Mouse (Mus musculus) CH12.LX (cell line): ENCODE measurements around the gene Cacna1i. TPM values are rescaled to one million over a fixed set of nuclear protein-coding genes. Genes with fewer than 3 reads are reported as not detected.

Experiments
- DNase-seq: peaks from one replicate; pipeline ENCODE4 v3.0.0-alpha.2; 2013; ENCODE audit errors: extremely low read depth
- H3K27ac ChIP-seq: 2 replicates; pipeline ENCODE4 v1.5.1; 2012; ENCODE audit warnings: low read depth, mild to moderate bottlenecking, control low read depth, moderate library complexity; ENCODE audit not compliant: insufficient read depth
- H3K27me3 ChIP-seq: replicated peaks from 2 replicates; pipeline ENCODE3; 2012; ENCODE audit warnings: inconsistent platforms
- H3K36me3 ChIP-seq, 2 experiments: replicated peaks in 1 of 2; 2 replicates each; pipeline versions ENCODE3 to v1.6.1; 2012; ENCODE audit warnings: inconsistent platforms in 1 of 2, low read length in 1 of 2, mild to moderate bottlenecking in 1 of 2, mixed read lengths in 1 of 2, moderate library complexity in 1 of 2; ENCODE audit not compliant: control insufficient read depth in 1 of 2, insufficient read depth in 1 of 2
- H3K4me1 ChIP-seq, 2 experiments: 2 replicates each; pipeline ENCODE4 v1.6.1; 2012; ENCODE audit warnings: inconsistent platforms in 1 of 2, moderate library complexity in 1 of 2; ENCODE audit not compliant: insufficient read depth in 2 of 2, control insufficient read depth in 1 of 2
- H3K4me2 ChIP-seq: 2 replicates; pipeline ENCODE4 v1.6.1; 2012; ENCODE audit warnings: low read depth, mild to moderate bottlenecking, control low read depth; ENCODE audit not compliant: poor library complexity, insufficient read depth, severe bottlenecking
- H3K4me3 ChIP-seq, 3 experiments: fragments of 150-350 bp in 1 of 3; sonication (generic) in 1 of 3; replicated peaks in 1 of 3; 2 replicates each; pipeline versions ENCODE3 to v1.5.1; 2011 to 2012; ENCODE audit warnings: low read depth in 2 of 3, low read length in 2 of 3, mild to moderate bottlenecking in 2 of 3, moderate library complexity in 2 of 3, control low read depth in 1 of 3, improper control_type of control experiment in 1 of 3, inconsistent platforms in 1 of 3, mixed read lengths in 1 of 3; ENCODE audit not compliant: poor library complexity in 1 of 3
- H3K79me2 ChIP-seq: replicated peaks from 2 replicates; pipeline ENCODE4 v1.6.1; 2012; ENCODE audit warnings: mild to moderate bottlenecking, moderate library complexity; ENCODE audit not compliant: control insufficient read depth, poor library complexity, insufficient read depth, severe bottlenecking; ENCODE audit errors: extremely low read depth
- H3K9ac ChIP-seq: 2 replicates; pipeline ENCODE4 v1.6.1; 2012; ENCODE audit warnings: low read depth, mild to moderate bottlenecking, control low read depth, moderate library complexity; ENCODE audit not compliant: insufficient read depth
- H3K9me3 ChIP-seq: replicated peaks from 2 replicates; pipeline ENCODE3; 2012; ENCODE audit warnings: low read length, inconsistent platforms, mixed read lengths
- CHD1 ChIP-seq: IDR thresholded peaks from 2 replicates; pipeline ENCODE4 v1.6.1; 2012; ENCODE audit warnings: low read depth, low read length, improper control_type of control experiment, inconsistent platforms
- CTCF ChIP-seq, 2 experiments: IDR thresholded peaks in 1 of 2; conservative IDR thresholded peaks in 1 of 2; 2 replicates each; pipeline ENCODE4 v1.5.1; 2011 to 2012; ENCODE audit warnings: low read depth in 2 of 2, low read length in 2 of 2, improper control_type of control experiment in 1 of 2, inconsistent platforms in 1 of 2, mild to moderate bottlenecking in 1 of 2, moderate library complexity in 1 of 2
- E2F4 ChIP-seq: IDR thresholded peaks from 2 replicates; pipeline ENCODE4 v1.6.1; 2011; ENCODE audit warnings: low read depth, low read length, improper control_type of control experiment; ENCODE audit not compliant: insufficient replicate concordance
- ELF1 ChIP-seq: IDR thresholded peaks from 2 replicates; pipeline ENCODE4 v1.6.1; 2014; ENCODE audit warnings: low read depth, mild to moderate bottlenecking, inconsistent platforms, low read length, improper control_type of control experiment
- EP300 ChIP-seq: IDR thresholded peaks from 2 replicates; pipeline ENCODE4 v1.6.1; 2011; ENCODE audit warnings: low read length, improper control_type of control experiment
- ETS1 ChIP-seq: conservative IDR thresholded peaks from 2 replicates; pipeline ENCODE4 v1.6.1; 2012; ENCODE audit warnings: low read depth, mild to moderate bottlenecking, inconsistent platforms, low read length, improper control_type of control experiment, moderate library complexity
- HCFC1 ChIP-seq: IDR thresholded peaks from 2 replicates; pipeline ENCODE4 v1.6.1; 2012; ENCODE audit warnings: low read depth, mild to moderate bottlenecking, inconsistent platforms, low read length, improper control_type of control experiment
- JUND ChIP-seq: conservative IDR thresholded peaks from 2 replicates; pipeline ENCODE4 v1.6.1; 2011; ENCODE audit warnings: low read depth, low read length, improper control_type of control experiment
- KAT2A ChIP-seq: IDR thresholded peaks from 2 replicates; pipeline ENCODE4 v1.6.1; 2012; ENCODE audit warnings: low read length, improper control_type of control experiment, inconsistent platforms; ENCODE audit not compliant: insufficient replicate concordance
- MAX ChIP-seq: IDR thresholded peaks from 2 replicates; pipeline ENCODE4 v1.6.1; 2011; ENCODE audit warnings: low read length, improper control_type of control experiment
- MAZ ChIP-seq: IDR thresholded peaks from 2 replicates; pipeline ENCODE4 v1.6.1; 2012; ENCODE audit warnings: low read depth, mild to moderate bottlenecking, inconsistent platforms, low read length, improper control_type of control experiment, moderate library complexity
- MXI1 ChIP-seq: IDR thresholded peaks from 2 replicates; pipeline ENCODE4 v1.6.1; 2011; ENCODE audit warnings: mild to moderate bottlenecking, low read depth, low read length, improper control_type of control experiment
- MYC ChIP-seq: IDR thresholded peaks from 2 replicates; pipeline ENCODE4 v1.6.1; 2011; ENCODE audit warnings: low read depth, mild to moderate bottlenecking, improper control_type of control experiment, low read length
- PAX5 ChIP-seq: IDR thresholded peaks from 2 replicates; pipeline ENCODE4 v1.6.1; 2012; ENCODE audit warnings: low read length, inconsistent platforms, mixed read lengths
- POLR2AphosphoS2 ChIP-seq: IDR thresholded peaks from 2 replicates; pipeline ENCODE4 v1.6.1; 2011; ENCODE audit warnings: low read depth, low read length, improper control_type of control experiment
- RAD21 ChIP-seq: IDR thresholded peaks from 2 replicates; pipeline ENCODE4 v1.6.1; 2011; ENCODE audit warnings: low read depth, mild to moderate bottlenecking, low read length, improper control_type of control experiment, moderate library complexity
- SIN3A ChIP-seq: IDR thresholded peaks from 2 replicates; pipeline ENCODE4 v1.6.1; 2012; ENCODE audit warnings: low read length, improper control_type of control experiment, inconsistent platforms
- SMC3 ChIP-seq: IDR thresholded peaks from 2 replicates; pipeline ENCODE4 v1.6.1; 2011; ENCODE audit warnings: low read depth, low read length, improper control_type of control experiment
- TBP ChIP-seq: conservative IDR thresholded peaks from 2 replicates; pipeline ENCODE4 v1.6.1; 2011; ENCODE audit warnings: low read depth, low read length, improper control_type of control experiment
- TCF12 ChIP-seq: IDR thresholded peaks from 2 replicates; pipeline ENCODE4 v1.6.1; 2014; ENCODE audit warnings: low read depth, mild to moderate bottlenecking, inconsistent platforms, low read length, improper control_type of control experiment
- UBTF ChIP-seq: IDR thresholded peaks from 2 replicates; pipeline ENCODE4 v1.6.1; 2012; ENCODE audit warnings: low read depth, mild to moderate bottlenecking, inconsistent platforms, low read length, improper control_type of control experiment, moderate library complexity
- USF1 ChIP-seq: IDR thresholded peaks from 2 replicates; pipeline ENCODE4 v1.6.1; 2014; ENCODE audit warnings: low read depth, mild to moderate bottlenecking, inconsistent platforms, low read length, improper control_type of control experiment
- USF2 ChIP-seq: conservative IDR thresholded peaks from 2 replicates; pipeline ENCODE4 v1.6.1; 2011; ENCODE audit warnings: low read depth, low read length, improper control_type of control experiment
- ZC3H11A ChIP-seq: IDR thresholded peaks from 2 replicates; pipeline ENCODE4 v1.6.1; 2012; ENCODE audit warnings: low read depth, mild to moderate bottlenecking, inconsistent platforms, low read length, improper control_type of control experiment
- ZKSCAN1 ChIP-seq: IDR thresholded peaks from 2 replicates; pipeline ENCODE4 v1.6.1; 2012; ENCODE audit warnings: low read depth, inconsistent platforms, low read length, improper control_type of control experiment, borderline replicate concordance
- ZMIZ1 ChIP-seq: IDR thresholded peaks from 2 replicates; pipeline ENCODE4 v1.6.1; 2012; ENCODE audit warnings: low read depth, mild to moderate bottlenecking, inconsistent platforms, low read length, improper control_type of control experiment
- ZNF384 ChIP-seq: IDR thresholded peaks from 2 replicates; pipeline ENCODE4 v1.6.1; 2012; ENCODE audit warnings: low read depth, low read length, improper control_type of control experiment, inconsistent platforms
- dilution Hi-C: fragments of 300-500 bp; cut with MboI; formaldehyde crosslinking; loops from 2 replicates; pipeline ENCODE4 v1.14.3; 2020; ENCODE audit warnings: low sequenced_read_pairs; ENCODE audit not compliant: extremely low pct_unique_long_range_greater_than_20kb, extremely low pct_ligation_motif_present
- in situ Hi-C: fragments of 300-500 bp; cut with MboI; formaldehyde crosslinking; loops from 3 replicates; pipeline ENCODE4 v1.14.3; 2019; ENCODE audit warnings: low sequenced_read_pairs, low pct_ligation_motif_present, low pct_unique_long_range_greater_than_20kb, mixed read lengths
- polyA plus RNA-seq: library from polyadenylated mRNA; unstranded; fragments of >175 nt; gene quantifications from 2 replicates; pipeline ENCODE4 v1.2.1, GENCODE M21; 2012; ENCODE audit warnings: low read depth; ENCODE audit not compliant: insufficient read length
- total RNA-seq, 2 experiments: library from RNA; depleted of rRNA; stranded (reverse); fragments of 300-350 nt in 1 of 2; fragments of >200 nt in 1 of 2; gene quantifications; 2 replicates each; pipeline ENCODE4 v1.2.3; 2012 to 2014

Cacna1i gene
- total and polyA plus RNA-seq, 3 experiments, result under 0.01 TPM; not detected in 2

DNA sequence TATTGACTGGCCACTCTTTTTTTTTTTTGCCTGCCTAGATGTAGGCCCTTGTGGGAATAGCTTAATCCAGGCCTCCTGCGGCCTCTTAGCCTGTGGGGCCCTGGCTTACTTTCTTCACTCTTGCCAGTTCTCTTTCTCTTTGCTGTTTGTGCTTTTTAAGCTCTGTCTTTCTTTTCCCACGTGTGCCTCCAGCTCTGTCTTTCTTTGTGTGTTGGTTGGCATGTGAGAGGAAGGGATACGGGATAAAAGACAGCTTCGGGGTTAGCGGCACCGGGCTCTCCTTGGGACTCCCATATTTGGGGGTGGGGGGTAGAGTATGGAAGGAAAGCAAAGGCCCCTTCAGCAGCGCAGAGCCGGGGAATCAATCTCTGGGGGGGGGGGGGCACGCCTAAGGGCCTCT lies 151.0 kb downstream of the Cacna1i start:
- no peak overlapping the region for H3K4me3 ChIP-seq
- H3K36me3 ChIP-seq, result no peaks in the 10 kb centered on the region
- no peak for TF ChIP-seq E2F4
- no peak for TF ChIP-seq CHD1
- no peak for TF ChIP-seq KAT2A
- no peak for TF ChIP-seq UBTF
- TF ChIP-seq MAX, result no peak
- TF ChIP-seq ZNF384, result no peak
- TF ChIP-seq MXI1, result no peak
- no peak for TF ChIP-seq CTCF (conservative IDR thresholded peaks at IDR 0.05 in 1 of 2, IDR thresholded peaks at IDR 0.05 in 1 of 2; ENCODE audit: low read depth in 2 of 2, low read length in 2 of 2)
- TF ChIP-seq TBP, result no peak
- no peak for TF ChIP-seq SIN3A
- no peak for TF ChIP-seq SMC3
- no peak for TF ChIP-seq JUND
- TF ChIP-seq ZKSCAN1, result no peak
- TF ChIP-seq MYC, result no peak
- TF ChIP-seq, all 38 proteins: peak for 0
- no peaks in the 10 kb centered on the region for H3K79me2 ChIP-seq
- in situ Hi-C loops, result no loop called here
- H3K4me1 ChIP-seq, result no peaks in the 10 kb centered on the region
- DNase-seq, result no peak
- no peak overlapping the region for H3K9ac ChIP-seq
- peaks cover 15% of the 10 kb centered on the region for H3K9me3 ChIP-seq
- dilution Hi-C loops, result no loop called here
- peaks cover 37% of the 10 kb centered on the region for H3K27me3 ChIP-seq
- no peak overlapping the region for H3K4me2 ChIP-seq
- H3K27ac ChIP-seq, result no peak overlapping the region

DNA sequence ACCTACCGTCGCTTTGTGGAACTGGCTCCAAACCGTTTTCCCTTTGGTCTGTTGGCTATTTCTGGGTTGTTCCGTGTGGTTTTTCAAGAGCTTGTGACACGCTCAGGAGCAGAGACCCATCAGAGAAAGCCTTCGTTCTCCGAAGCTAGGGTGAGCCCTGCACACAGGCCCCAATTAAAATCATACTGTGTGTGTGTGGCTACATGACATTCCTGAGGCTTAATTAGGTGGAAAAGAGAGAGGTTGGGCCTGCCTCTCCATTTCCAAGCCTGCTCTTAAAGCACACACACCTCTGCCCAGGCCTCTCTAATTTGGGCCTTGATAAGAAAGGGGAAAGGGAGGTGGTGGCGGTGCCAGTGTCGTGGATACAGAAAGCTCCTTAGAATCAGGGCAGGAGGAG lies 151.4 kb downstream of the Cacna1i start:
- dilution Hi-C loops (no loop called here), in situ Hi-C loops (no loop called here)
- H3K36me3 ChIP-seq, result no peaks in the 10 kb centered on the region
- no peak overlapping the region for H3K4me2 ChIP-seq
- peaks cover 15% of the 10 kb centered on the region for H3K9me3 ChIP-seq
- H3K79me2 ChIP-seq, result no peaks in the 10 kb centered on the region
- no peak overlapping the region for H3K9ac ChIP-seq
- H3K27ac ChIP-seq, result no peak overlapping the region
- H3K27me3 ChIP-seq, result peaks cover 32% of the 10 kb centered on the region
- H3K4me1 ChIP-seq, result no peaks in the 10 kb centered on the region
- TF ChIP-seq HCFC1 (no peak), MAZ (no peak), E2F4 (no peak), RAD21 (no peak), PAX5 (no peak), ZMIZ1 (no peak), ETS1 (no peak), MYC (no peak), SIN3A (no peak), TCF12 (no peak), ELF1 (no peak), USF2 (no peak), SMC3 (no peak), JUND (no peak), POLR2AphosphoS2 (no peak), ZC3H11A (no peak), USF1 (no peak), EP300 (no peak)
- TF ChIP-seq, all 38 proteins: peak for 0
- no peak overlapping the region for H3K4me3 ChIP-seq
- DNase-seq, result no peak
